Mouse (Mus musculus): Measurements from ENCODE around the gene Fam83g. TPM values are rescaled to one million over a fixed set of nuclear protein-coding genes. Genes with fewer than 3 reads are reported as not detected.

The Fam83g gene
- polyA plus RNA-seq, 1 experiment from 2014 or later = 0.24 TPM

DNA sequence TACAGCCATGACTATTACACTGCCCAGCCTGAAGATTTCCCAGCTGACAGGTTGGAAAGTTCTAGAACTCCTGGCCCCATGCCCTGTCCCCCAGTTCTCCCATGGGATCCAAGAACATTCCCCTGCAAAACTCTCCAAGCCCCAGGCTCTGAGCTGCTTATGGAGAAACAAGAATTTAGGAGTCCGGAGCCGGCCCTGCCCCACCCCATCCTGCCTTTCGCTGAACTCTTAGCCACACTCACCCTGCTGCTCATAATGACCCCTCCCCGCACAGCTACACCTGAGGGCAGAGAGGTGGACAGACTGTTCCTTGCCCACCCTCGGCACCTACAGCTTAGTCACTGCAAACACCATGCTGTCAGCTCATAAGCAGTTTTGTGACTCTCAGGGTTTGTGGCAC lies 16.1 kb upstream of the Fam83g start:
- no peaks in the 10 kb centered on the region for H3K36me3 ChIP-seq
- no peak overlapping the region for H3K4me3 ChIP-seq (replicated peaks)
- H3K4me1 ChIP-seq (replicated peaks) = no peaks in the 10 kb centered on the region
- no peak overlapping the region for H3K27ac ChIP-seq
- no peak overlapping the region for H3K4me2 ChIP-seq (replicated peaks)
- H3K9ac ChIP-seq (replicated peaks) = no peak overlapping the region
- H3K27me3 ChIP-seq = no peaks in the 10 kb centered on the region
- H3K9me3 ChIP-seq = no peaks in the 10 kb centered on the region
- no peak for ATAC-seq
- 91% methylated on average over 5 of the region's 5 CpGs for WGBS

DNA sequence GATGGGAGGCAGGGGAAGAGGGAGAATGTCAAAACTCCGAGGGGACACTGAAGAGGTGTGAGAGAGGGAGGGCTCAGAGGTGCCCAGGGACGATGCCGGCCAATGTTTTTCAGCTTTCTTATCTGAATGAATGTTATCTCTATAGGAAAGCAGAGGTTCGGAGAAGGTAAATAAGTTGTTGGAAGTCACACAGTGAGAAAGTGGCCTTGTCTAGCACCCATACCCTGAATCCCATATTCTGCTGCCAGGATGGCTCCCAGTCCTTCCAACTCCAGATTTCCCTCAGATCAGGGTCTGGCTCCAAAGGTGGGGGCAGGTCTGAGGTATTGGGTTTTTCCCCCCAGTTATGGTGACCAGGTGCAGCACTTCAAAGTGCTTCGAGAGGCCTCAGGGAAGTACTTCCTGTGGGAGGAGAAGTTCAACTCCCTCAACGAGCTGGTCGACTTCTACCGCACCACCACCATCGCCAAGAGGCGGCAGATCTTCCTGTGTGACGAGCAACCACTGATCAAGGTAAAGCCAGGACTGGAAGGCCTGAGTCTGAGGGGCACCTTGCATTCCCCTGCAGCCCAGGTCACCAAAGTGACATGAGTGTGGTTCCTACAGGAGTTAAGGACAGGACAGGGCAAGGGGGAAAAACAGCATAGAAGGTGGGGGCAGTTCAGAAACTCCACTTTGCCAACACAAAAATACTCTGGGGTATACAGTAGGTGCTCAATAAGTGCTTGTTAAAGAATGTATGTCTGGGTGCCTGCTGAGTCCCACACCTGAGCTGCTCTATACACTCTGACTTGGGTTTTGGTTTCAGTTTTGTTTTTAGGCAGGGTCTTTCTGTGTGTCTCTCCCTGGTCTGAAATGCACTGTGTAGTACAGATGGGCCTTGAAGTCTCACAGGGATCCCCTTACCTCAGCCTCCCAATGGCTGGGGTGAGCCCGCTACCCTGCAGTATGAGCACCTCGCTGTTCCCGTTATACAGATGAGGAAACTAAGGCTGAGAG lies 14.1 kb upstream of the Fam83g start:
- Histone ChIP-seq H3K4me2 (replicated peaks) (no peak overlapping the region), H3K27me3 (peaks cover 4% of the 10 kb centered on the region; the same call in 1 of the 2 replicates), H3K36me3 (no peaks in the 10 kb centered on the region), H3K4me3 (replicated peaks) (no peak overlapping the region), H3K27ac (no peak overlapping the region), H3K4me1 (replicated peaks) (peaks cover 7% of the 10 kb centered on the region), H3K9me3 (no peaks in the 10 kb centered on the region), H3K9ac (replicated peaks) (no peak overlapping the region)
- ATAC-seq = no peak
- WGBS = 86% methylated on average over 14 of the region's 14 CpGs

DNA sequence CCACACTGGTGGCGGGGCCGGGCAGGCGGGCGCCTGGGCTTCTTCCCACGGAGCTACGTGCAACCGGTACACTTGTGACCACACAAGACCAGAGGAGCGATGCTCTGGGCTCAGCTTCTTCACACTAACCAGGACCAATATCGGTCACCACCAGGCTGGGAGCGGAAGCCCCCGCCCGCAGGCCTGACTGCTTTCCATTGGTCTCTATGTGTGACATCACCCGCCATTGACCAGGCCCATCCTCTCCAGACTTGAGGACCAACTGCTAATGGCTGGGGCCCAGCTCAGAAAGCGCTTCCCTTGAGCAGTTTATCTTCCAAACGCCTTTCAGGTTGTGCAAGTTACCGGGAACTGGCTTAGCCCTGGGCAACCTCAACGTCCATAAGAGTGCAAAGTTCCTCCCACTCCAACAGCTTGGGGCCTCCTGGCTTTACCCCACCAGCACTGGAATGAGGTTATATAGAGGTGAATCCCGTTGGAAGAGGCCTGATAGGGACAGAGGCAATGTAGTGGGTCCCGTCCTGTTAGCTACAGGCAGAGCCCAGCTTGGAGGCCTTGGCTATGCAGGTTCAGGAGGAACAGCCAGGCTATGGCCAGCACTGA lies 12.0 kb upstream of the Fam83g start:
- WGBS = 69% methylated on average over 19 of the region's 19 CpGs
- H3K27me3 ChIP-seq = peaks cover 4% of the 10 kb centered on the region; the same call in 1 of the 2 replicates
- H3K9ac ChIP-seq (replicated peaks) = no peak overlapping the region
- no peak overlapping the region for H3K4me2 ChIP-seq (replicated peaks)
- H3K4me1 ChIP-seq (replicated peaks) = peaks cover 12% of the 10 kb centered on the region
- no peaks in the 10 kb centered on the region for H3K9me3 ChIP-seq
- H3K4me3 ChIP-seq (replicated peaks) = no peak overlapping the region
- H3K36me3 ChIP-seq = no peaks in the 10 kb centered on the region
- H3K27ac ChIP-seq = no peak overlapping the region
- ATAC-seq = no peak

DNA sequence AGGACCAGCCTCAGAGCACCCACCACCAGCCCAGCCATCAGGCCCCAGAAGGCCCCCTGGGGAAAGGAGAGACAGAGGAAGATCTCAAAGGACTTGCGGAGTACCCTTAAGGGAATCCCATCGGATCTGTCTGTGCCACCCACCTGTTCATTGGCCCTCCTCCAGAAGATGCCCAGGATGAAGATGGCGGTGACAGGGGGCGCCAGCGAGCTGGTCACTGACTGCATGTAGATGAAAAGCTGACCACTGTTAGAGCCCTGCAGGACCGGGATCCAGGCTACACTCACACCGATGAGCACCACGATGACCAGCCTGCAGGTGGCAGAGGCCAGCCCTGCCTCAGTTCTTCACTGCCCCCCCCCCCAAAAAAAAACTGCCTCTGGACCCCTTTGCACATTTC lies 10.2 kb upstream of the Fam83g start:
- 23% methylated on average over 8 of the region's 8 CpGs for WGBS
- Histone ChIP-seq H3K27ac (no peak overlapping the region), H3K4me3 (replicated peaks) (no peak overlapping the region), H3K9me3 (no peaks in the 10 kb centered on the region), H3K36me3 (no peaks in the 10 kb centered on the region), H3K9ac (replicated peaks) (no peak overlapping the region), H3K27me3 (peaks cover 4% of the 10 kb centered on the region; the same call in 1 of the 2 replicates), H3K4me2 (replicated peaks) (no peak overlapping the region), H3K4me1 (replicated peaks) (peaks cover 12% of the 10 kb centered on the region)
- no peak for ATAC-seq

DNA sequence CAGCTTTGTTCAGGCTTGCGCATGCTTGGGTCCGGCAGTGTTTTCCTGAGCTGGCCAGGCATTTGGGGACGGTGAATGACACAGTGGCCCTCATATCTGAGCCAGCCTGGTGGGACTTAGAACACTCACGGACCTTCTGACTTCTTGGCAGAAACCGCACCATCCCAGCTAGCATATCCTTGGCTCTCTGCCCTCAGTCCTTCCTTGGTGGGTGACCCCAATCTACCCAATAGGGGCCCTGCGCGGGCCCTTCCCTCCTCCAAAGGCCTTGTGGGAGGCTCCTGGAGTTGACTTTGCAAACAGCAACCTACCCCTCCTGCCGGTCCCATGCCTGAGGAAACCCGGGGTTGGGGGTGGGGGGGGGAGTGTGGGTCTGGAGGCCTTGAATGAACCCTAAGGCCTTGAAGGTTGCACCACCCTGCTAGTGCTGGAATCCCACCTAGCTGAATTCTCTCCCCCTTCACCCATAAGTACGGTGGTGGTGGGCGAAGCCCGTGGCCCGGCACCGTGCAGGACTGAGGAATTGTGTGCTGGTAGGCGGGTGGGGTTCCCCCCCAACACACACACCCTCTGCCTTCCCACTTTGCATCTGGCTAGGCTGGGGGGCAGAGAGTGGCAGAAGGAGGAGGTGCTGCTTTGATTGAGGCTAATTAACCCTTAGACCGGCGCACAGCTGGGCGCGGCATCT lies 9.6 kb upstream of the Fam83g start:
- Histone ChIP-seq H3K36me3 (no peaks in the 10 kb centered on the region), H3K9me3 (no peaks in the 10 kb centered on the region), H3K4me3 (replicated peaks) (no peak overlapping the region), H3K27ac (no peak overlapping the region), H3K4me1 (replicated peaks) (peaks cover 12% of the 10 kb centered on the region), H3K27me3 (peaks cover 4% of the 10 kb centered on the region; the same call in 1 of the 2 replicates), H3K4me2 (replicated peaks) (peak overlapping the region; percentile 29), H3K9ac (replicated peaks) (no peak overlapping the region; the same call in 1 of the 2 replicates)
- 30% methylated on average over 19 of the region's 19 CpGs for WGBS
- ATAC-seq = peak; percentile 65

DNA sequence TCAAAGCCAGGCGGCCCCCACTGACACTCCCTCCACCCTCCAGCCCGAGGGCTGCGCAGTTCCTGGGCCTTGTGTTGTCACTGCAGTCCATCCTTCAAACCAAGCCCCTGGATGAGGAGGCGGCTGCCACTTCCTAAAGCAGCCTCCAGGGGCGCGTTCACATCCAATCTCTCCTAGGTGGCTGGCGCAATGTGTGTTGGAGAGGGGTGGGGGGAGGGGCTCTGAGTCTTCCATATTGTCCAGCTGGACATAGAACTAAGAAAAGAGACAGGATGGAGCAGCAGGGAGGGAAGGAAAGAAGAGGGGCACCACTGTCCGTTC lies 9.1 kb upstream of the Fam83g start:
- Histone ChIP-seq H3K4me2 (replicated peaks) (peak overlapping the region; percentile 29), H3K9ac (replicated peaks) (no peak overlapping the region; the same call in 1 of the 2 replicates), H3K27ac (no peak overlapping the region), H3K4me3 (replicated peaks) (no peak overlapping the region), H3K4me1 (replicated peaks) (peaks cover 12% of the 10 kb centered on the region), H3K27me3 (peaks cover 4% of the 10 kb centered on the region), H3K9me3 (no peaks in the 10 kb centered on the region), H3K36me3 (no peaks in the 10 kb centered on the region)
- ATAC-seq = peak; percentile 77
- WGBS = 6% methylated on average over 8 of the region's 8 CpGs

DNA sequence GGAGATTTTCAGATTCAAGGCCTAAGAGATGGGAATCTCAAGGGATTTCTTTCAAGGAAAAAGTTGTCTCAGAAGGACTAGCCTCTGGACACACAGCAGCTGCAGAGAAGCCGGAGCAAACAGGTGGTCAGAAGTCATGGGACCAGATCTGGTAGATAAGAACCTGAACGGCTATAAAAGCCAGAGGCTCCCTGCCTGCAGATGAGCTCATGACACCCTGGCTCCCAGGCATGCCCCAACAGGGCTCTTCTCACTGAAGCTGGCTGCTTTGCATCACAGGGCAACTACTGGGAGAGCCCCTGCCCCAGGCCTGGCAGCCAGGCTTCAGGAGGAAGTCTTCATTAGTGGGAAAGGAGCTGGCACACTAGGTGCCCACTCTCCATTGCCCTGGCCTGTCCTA lies 8.6 kb upstream of the Fam83g start:
- peaks cover 4% of the 10 kb centered on the region for H3K27me3 ChIP-seq
- no peak overlapping the region for H3K4me3 ChIP-seq (replicated peaks)
- H3K27ac ChIP-seq = no peak overlapping the region
- ATAC-seq = no peak
- H3K9ac ChIP-seq (replicated peaks) = no peak overlapping the region
- H3K4me1 ChIP-seq (replicated peaks) = peaks cover 12% of the 10 kb centered on the region
- WGBS = 67% methylated on average over 2 of the region's 2 CpGs
- no peak overlapping the region for H3K4me2 ChIP-seq (replicated peaks)
- H3K36me3 ChIP-seq = no peaks in the 10 kb centered on the region
- H3K9me3 ChIP-seq = no peaks in the 10 kb centered on the region

DNA sequence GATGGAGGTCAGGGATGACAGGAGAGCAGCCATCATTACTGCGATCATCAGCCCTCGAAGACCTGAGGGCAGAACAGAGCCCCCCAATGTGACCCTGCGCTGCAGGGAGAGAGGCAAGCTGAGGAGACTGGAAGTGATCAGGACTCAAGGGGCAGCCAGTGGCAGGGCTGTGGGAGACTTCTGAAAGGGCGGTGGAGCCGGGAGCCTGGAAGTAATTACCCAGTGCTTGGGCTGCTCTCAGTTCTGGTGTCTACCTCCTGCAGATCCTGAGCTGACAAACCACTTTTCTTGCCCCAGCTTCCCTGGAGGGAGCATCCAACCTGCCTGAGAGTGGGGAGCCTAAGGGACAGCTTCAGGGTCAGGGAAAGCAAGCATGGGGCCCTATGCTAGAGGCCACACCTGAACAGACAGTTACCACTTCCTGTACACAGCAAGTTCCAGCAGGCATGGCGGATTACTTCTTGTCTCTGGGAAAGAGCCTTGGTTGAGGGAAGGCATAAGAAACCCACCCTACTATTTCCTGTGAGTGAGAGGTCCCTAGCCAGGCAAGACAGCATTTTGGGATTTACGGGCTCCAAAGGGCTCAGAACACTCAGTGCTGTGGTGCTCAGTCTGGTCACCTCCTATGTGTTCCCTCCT lies 7.6 kb upstream of the Fam83g start:
- WGBS = 72% methylated on average over 7 of the region's 7 CpGs
- Histone ChIP-seq H3K4me2 (replicated peaks) (no peak overlapping the region), H3K27me3 (peaks cover 4% of the 10 kb centered on the region), H3K9me3 (no peaks in the 10 kb centered on the region), H3K4me1 (replicated peaks) (peaks cover 12% of the 10 kb centered on the region), H3K27ac (no peak overlapping the region), H3K4me3 (replicated peaks) (no peak overlapping the region), H3K9ac (replicated peaks) (no peak overlapping the region), H3K36me3 (no peaks in the 10 kb centered on the region)
- no peak for ATAC-seq

DNA sequence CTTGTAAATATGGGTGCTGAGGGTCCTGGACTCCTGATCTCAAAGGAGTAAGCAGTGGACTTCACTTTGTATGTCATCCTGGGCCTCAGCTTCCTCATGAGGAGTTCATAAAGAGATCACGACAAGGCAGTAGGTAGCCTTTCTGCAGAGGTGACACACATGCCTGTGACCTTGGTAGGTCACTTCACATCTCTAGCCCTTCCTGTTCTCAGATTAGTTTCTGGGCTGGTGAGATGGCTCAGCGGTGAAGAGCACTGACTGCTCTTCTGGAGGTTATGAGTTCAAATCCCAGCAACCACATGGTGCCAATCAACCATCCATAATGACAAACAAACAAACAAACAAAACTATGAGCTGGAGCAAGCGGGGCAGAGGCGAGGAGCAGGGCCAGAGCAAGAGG lies 6.2 kb upstream of the Fam83g start:
- Histone ChIP-seq H3K9ac (replicated peaks) (no peak overlapping the region), H3K27me3 (peaks cover 6% of the 10 kb centered on the region), H3K4me2 (replicated peaks) (no peak overlapping the region), H3K36me3 (no peaks in the 10 kb centered on the region), H3K4me1 (replicated peaks) (peaks cover 12% of the 10 kb centered on the region), H3K4me3 (replicated peaks) (no peak overlapping the region), H3K27ac (no peak overlapping the region), H3K9me3 (no peaks in the 10 kb centered on the region)
- 88% methylated on average over 4 of the region's 4 CpGs for WGBS
- no peak for ATAC-seq

DNA sequence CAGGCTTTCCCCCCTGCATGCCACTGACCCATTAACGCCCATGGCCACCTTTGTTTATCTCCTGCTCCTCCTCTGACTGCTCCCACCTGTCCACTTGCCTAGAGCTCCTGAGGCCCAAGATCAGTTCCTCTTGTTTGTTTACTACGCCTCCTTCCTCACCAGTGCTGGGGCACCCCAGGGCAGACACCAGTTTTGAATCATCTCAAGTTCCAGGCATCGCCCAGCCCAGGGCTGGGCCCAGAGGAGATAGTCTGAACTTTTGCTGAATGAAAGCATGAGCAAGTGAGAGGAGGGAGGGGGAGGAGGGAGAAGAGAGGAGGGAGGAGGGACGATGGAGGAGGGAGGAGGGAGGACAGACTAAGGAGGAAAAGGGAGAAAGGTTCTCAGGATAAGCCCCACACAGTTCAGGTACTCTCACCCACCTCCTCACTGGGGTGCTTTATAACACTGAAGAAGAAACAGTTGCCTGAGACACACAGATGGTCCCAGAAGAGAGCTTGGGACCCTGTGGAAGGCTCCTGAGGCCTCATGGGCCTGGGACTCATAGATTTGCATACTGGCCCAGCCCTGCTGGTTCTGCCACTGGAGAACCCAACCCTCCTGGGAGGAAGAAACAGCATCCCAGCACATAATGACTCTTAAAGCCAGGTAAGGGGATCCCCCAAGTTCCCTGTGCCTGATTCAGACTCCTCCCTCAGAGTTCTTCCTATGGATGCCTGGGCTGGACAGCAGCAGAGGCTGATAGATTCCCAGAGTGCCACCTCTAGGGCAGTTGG lies 4.6 kb upstream of the Fam83g start:
- H3K27me3 ChIP-seq = peaks cover 17% of the 10 kb centered on the region
- WGBS = 72% methylated on average over 4 of the region's 4 CpGs
- no peaks in the 10 kb centered on the region for H3K9me3 ChIP-seq
- H3K36me3 ChIP-seq = no peaks in the 10 kb centered on the region
- H3K4me3 ChIP-seq (replicated peaks) = no peak overlapping the region
- no peak overlapping the region for H3K4me2 ChIP-seq (replicated peaks)
- H3K4me1 ChIP-seq (replicated peaks) = peaks cover 18% of the 10 kb centered on the region
- no peak for ATAC-seq
- no peak overlapping the region for H3K9ac ChIP-seq (replicated peaks)
- no peak overlapping the region for H3K27ac ChIP-seq

DNA sequence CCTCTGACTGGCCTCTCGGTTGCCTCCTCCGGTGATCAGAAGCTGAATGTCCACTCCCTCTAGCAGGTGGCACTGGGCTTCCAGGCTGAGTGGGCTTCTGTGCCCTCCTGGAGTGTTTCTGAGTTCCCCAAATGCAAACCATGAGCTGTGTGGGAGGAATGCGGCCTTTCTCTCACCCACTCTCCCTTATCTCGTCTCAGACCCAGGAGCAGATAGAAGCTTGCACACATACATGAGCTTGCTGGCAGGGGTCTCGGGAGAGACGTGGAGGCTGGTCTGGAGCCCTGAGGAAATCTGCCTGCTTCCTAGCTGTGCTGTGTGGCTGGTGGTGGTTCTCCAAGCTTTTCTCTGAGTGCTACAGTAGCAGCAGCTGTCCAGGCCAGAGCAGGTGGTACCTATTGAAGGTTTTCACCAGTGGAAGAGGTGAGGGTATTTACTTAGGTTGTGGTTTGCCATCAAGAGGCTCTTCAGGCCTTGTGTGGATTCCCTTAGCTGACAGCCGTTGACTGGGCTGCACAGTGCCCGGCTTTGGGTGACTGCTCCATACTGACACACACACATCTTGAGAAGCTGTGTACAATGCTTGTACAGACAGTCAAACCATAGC lies 1.3 kb downstream of the Fam83g start:
- H3K4me2 ChIP-seq (replicated peaks) = no peak overlapping the region
- no peaks in the 10 kb centered on the region for H3K36me3 ChIP-seq
- H3K9me3 ChIP-seq = no peaks in the 10 kb centered on the region
- no peak overlapping the region for H3K27ac ChIP-seq
- H3K9ac ChIP-seq (replicated peaks) = no peak overlapping the region
- peaks cover 41% of the 10 kb centered on the region for H3K27me3 ChIP-seq
- ATAC-seq = no peak
- peaks cover 12% of the 10 kb centered on the region; the same call in 1 of the 2 replicates for H3K4me1 ChIP-seq (replicated peaks)
- no peak overlapping the region for H3K4me3 ChIP-seq (replicated peaks)
- 82% methylated on average over 8 of the region's 8 CpGs for WGBS

Measured in midbrain, embryonic 13.5 days (tissue).